Mouse (Mus musculus): ENCODE measurements at regions not wholly inside any gene's neighbourhood (a gene's known extent, or its start where the extent isn't known, plus 50 kb on each side); places are given as distances from the start of the nearest gene placed in this dataset.

DNA sequence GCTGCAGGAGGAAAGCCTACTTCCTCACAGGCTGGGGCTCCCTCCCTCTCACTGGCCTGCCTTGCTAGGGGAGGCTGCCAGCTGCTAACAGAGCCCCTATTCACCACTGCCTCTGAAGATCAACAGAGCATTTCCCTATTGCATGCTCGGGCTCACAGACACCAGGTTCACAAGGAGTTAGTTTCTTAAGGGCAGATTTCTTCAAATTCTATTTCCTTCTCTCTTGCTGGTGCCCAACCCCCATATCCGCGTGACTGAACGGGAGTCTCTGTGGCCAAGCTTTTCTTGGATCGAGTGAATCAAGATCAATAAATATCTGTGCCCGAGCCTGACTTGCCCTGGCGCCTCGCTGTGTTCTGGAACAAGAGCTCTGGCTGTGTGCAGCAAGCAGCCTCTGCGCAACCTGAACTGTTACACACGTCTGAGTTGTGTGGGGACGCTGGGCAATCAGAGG, 98.9 kb upstream of the Gdf10 start:
- H3K27ac ChIP-seq (ENCODE audit: low read depth, low read length): peak overlapping the region; percentile 40; the same call in 1 of the 2 replicates
- 0 out of 2 replicates have a peak overlapping the region, but pooled peaks have one; percentile 5 for H3K9ac ChIP-seq (ENCODE audit: low read depth, low read length)
- 20% methylated on average over 11 of the region's 11 CpGs for WGBS
- no peaks in the 10 kb centered on the region for H3K9me3 ChIP-seq (ENCODE audit: control insufficient read depth, low read length)
- peaks cover 7% of the 10 kb centered on the region for H3K4me1 ChIP-seq (ENCODE audit: control insufficient read depth, insufficient read depth, low read depth, low read length)
- H3K4me2 ChIP-seq (ENCODE audit: low read length): peak overlapping the region; percentile 32; the same call in 1 of the 2 replicates
- no peak overlapping the region for H3K4me3 ChIP-seq (ENCODE audit: low read length)
- peak; percentile 92 for ATAC-seq
- no peaks in the 10 kb centered on the region for H3K27me3 ChIP-seq (replicated peaks; ENCODE audit: control insufficient read depth, insufficient read depth, low read length)
- no peaks in the 10 kb centered on the region for H3K36me3 ChIP-seq (ENCODE audit: control insufficient read depth, insufficient read depth, low read length)

DNA sequence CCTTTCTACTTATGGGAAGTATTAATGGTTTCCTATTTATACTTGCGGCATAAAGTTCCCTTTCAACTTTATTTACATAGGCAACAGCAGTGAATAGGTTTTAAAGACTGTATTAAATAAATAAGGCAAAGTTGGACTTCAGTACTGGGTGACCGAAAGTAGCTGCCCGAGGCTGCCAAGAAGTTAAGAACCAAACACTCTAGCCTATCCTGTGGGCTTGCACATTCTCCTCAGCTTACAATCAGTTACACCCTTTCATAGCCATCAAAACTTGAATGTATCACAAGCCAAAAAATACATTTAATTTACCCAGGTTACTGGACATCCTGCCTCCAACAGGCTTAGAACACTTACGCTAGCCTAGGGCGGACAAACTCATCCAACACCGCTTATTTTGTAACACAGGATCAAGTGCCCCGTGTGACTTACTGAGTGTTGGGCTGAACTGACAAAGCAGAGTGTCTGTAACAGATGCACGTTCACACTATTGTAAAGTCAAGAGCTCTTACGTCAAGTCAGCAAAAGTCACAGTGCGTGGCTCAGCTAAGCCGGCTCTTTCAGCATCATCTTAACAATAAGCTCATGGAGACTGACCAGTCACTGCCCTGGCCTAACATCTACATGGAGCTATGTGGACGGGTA, 97.3 kb upstream of the Gdf10 start:
- ATAC-seq: no peak
- no peak overlapping the region for H3K4me3 ChIP-seq (ENCODE audit: low read length)
- H3K9me3 ChIP-seq (ENCODE audit: control insufficient read depth, low read length): no peaks in the 10 kb centered on the region
- H3K9ac ChIP-seq (ENCODE audit: low read depth, low read length): no peak overlapping the region
- 89% methylated on average over 12 of the region's 12 CpGs for WGBS
- H3K27me3 ChIP-seq (replicated peaks; ENCODE audit: control insufficient read depth, insufficient read depth, low read length): no peaks in the 10 kb centered on the region
- H3K4me1 ChIP-seq (ENCODE audit: control insufficient read depth, insufficient read depth, low read depth, low read length): peaks cover 7% of the 10 kb centered on the region
- no peaks in the 10 kb centered on the region for H3K36me3 ChIP-seq (ENCODE audit: control insufficient read depth, insufficient read depth, low read length)
- H3K27ac ChIP-seq (ENCODE audit: low read depth, low read length): no peak overlapping the region
- no peak overlapping the region for H3K4me2 ChIP-seq (ENCODE audit: low read length)

DNA sequence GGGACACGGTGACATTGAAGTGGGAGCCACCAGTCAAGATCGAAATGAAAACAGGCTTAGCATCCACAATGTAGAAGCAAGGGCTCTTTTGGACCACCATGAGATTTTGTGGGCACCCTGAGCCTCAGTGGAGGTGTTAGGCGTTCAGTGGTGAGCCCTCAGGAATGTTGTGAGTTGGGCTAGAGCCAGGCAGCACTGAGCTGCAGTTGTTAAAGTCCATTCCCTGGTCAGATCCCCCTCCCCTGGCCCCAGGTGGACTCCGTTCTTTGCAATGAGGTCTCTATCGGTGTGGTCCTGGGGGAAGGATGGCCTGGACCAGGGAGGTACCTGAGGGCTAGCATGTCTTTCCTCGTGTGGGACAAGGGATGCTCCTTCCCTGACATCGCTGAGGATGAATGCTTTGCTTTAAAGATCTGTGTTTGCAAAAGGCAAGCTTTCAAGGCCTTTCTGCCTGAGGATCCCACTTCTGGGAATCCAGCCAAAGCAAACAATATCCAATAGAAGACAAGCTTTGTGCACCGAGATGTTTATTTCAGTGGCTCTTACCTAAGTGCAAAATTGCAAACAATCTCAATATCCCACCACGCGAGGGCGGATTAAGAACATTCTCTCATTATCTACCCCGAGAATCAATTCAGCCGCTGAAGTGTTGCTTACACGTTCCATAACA, 90.6 kb upstream of the Gdf10 start:
- no peaks in the 10 kb centered on the region for H3K9me3 ChIP-seq (ENCODE audit: control insufficient read depth, low read length)
- H3K9ac ChIP-seq (ENCODE audit: low read depth, low read length): no peak overlapping the region
- no peak overlapping the region for H3K4me2 ChIP-seq (ENCODE audit: low read length)
- H3K4me3 ChIP-seq (ENCODE audit: low read length): no peak overlapping the region
- no peaks in the 10 kb centered on the region for H3K27me3 ChIP-seq (replicated peaks; ENCODE audit: control insufficient read depth, insufficient read depth, low read length)
- H3K27ac ChIP-seq (ENCODE audit: low read depth, low read length): no peak overlapping the region
- no peaks in the 10 kb centered on the region for H3K36me3 ChIP-seq (ENCODE audit: control insufficient read depth, insufficient read depth, low read length)
- no peak for ATAC-seq
- no peaks in the 10 kb centered on the region for H3K4me1 ChIP-seq (ENCODE audit: control insufficient read depth, insufficient read depth, low read depth, low read length)
- WGBS: 67% methylated on average over 14 of the region's 14 CpGs

DNA sequence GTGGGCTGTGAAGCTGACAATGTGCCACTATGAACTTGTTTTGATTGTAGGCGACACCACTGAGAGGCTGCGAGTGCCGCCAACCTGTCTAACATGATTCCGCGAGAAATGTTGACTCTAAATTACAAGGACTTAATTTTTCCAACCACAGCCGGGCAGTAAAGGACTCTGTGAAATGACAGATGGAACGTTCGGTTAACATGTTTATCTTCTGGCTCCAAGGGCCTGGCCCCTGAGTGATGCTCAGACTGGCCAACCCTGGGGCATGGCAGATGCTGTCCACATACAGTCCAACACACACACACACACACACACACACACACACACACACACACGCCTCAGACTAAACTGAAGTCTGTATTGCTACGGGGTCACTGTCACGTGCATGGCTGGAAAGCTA, 87.0 kb upstream of the Gdf10 start:
- Histone ChIP-seq H3K27ac (ENCODE audit: low read depth, low read length) (no peak overlapping the region), H3K27me3 (replicated peaks; ENCODE audit: control insufficient read depth, insufficient read depth, low read length) (no peaks in the 10 kb centered on the region), H3K4me2 (ENCODE audit: low read length) (no peak overlapping the region), H3K4me1 (ENCODE audit: control insufficient read depth, insufficient read depth, low read depth, low read length) (no peaks in the 10 kb centered on the region), H3K36me3 (ENCODE audit: control insufficient read depth, insufficient read depth, low read length) (no peaks in the 10 kb centered on the region), H3K4me3 (ENCODE audit: low read length) (no peak overlapping the region), H3K9ac (ENCODE audit: low read depth, low read length) (no peak overlapping the region), H3K9me3 (ENCODE audit: control insufficient read depth, low read length) (no peaks in the 10 kb centered on the region)
- 86% methylated on average over 11 of the region's 11 CpGs for WGBS
- no peak for ATAC-seq

- H3K4me2 ChIP-seq (ENCODE audit: low read length): no peak overlapping the region
- H3K9me3 ChIP-seq (ENCODE audit: control insufficient read depth, low read length): no peaks in the 10 kb centered on the region
- no peaks in the 10 kb centered on the region for H3K4me1 ChIP-seq (ENCODE audit: control insufficient read depth, insufficient read depth, low read depth, low read length)
- no peak for ATAC-seq
- no peak overlapping the region for H3K9ac ChIP-seq (ENCODE audit: low read depth, low read length)
- H3K4me3 ChIP-seq (ENCODE audit: low read length): no peak overlapping the region
- no peaks in the 10 kb centered on the region for H3K36me3 ChIP-seq (ENCODE audit: control insufficient read depth, insufficient read depth, low read length)
- 83% methylated on average over 6 of the region's 6 CpGs for WGBS
- H3K27me3 ChIP-seq (replicated peaks; ENCODE audit: control insufficient read depth, insufficient read depth, low read length): no peaks in the 10 kb centered on the region
- no peak overlapping the region for H3K27ac ChIP-seq (ENCODE audit: low read depth, low read length)
These were observed 81.6 kb upstream of the Gdf10 start for GRCm38 (mm10) chr14:33841821-33842220.

GRCm38 (mm10) chr14:33853499-33853898, 69.9 kb upstream of the Gdf10 start:
- no peaks in the 10 kb centered on the region for H3K27me3 ChIP-seq (replicated peaks; ENCODE audit: control insufficient read depth, insufficient read depth, low read length)

GRCm38 (mm10) chr14:33854181-33854580, 69.2 kb upstream of the Gdf10 start:
- no peak for ATAC-seq
- WGBS: 91% methylated on average over 6 of the region's 6 CpGs

More at GRCm38 (mm10) chr14:33853499-33853898, 69.9 kb upstream of the Gdf10 start:
- WGBS: 84% methylated on average over 3 of the region's 3 CpGs
- Histone ChIP-seq H3K9ac (ENCODE audit: low read depth, low read length) (no peak overlapping the region), H3K9me3 (ENCODE audit: control insufficient read depth, low read length) (no peaks in the 10 kb centered on the region), H3K36me3 (ENCODE audit: control insufficient read depth, insufficient read depth, low read length) (no peaks in the 10 kb centered on the region), H3K4me1 (ENCODE audit: control insufficient read depth, insufficient read depth, low read depth, low read length) (no peaks in the 10 kb centered on the region), H3K4me2 (ENCODE audit: low read length) (no peak overlapping the region), H3K27ac (ENCODE audit: low read depth, low read length) (no peak overlapping the region), H3K4me3 (ENCODE audit: low read length) (no peak overlapping the region)
- ATAC-seq: no peak

GRCm38 (mm10) chr14:33856992-33857391, 66.4 kb upstream of the Gdf10 start:
- H3K9ac ChIP-seq (ENCODE audit: low read depth, low read length): no peak overlapping the region
- no peaks in the 10 kb centered on the region for H3K4me1 ChIP-seq (ENCODE audit: control insufficient read depth, insufficient read depth, low read depth, low read length)
- H3K4me3 ChIP-seq (ENCODE audit: low read length): no peak overlapping the region
- no peaks in the 10 kb centered on the region for H3K27me3 ChIP-seq (replicated peaks; ENCODE audit: control insufficient read depth, insufficient read depth, low read length)
- no peaks in the 10 kb centered on the region for H3K36me3 ChIP-seq (ENCODE audit: control insufficient read depth, insufficient read depth, low read length)
- no peak overlapping the region for H3K27ac ChIP-seq (ENCODE audit: low read depth, low read length)
- H3K9me3 ChIP-seq (ENCODE audit: control insufficient read depth, low read length): no peaks in the 10 kb centered on the region
- H3K4me2 ChIP-seq (ENCODE audit: low read length): no peak overlapping the region
- no peak for ATAC-seq
- 83% methylated on average over 6 of the region's 6 CpGs for WGBS

More at GRCm38 (mm10) chr14:33854181-33854580, 69.2 kb upstream of the Gdf10 start:
- Histone ChIP-seq H3K27me3 (replicated peaks; ENCODE audit: control insufficient read depth, insufficient read depth, low read length) (no peaks in the 10 kb centered on the region), H3K4me3 (ENCODE audit: low read length) (no peak overlapping the region), H3K4me1 (ENCODE audit: control insufficient read depth, insufficient read depth, low read depth, low read length) (no peaks in the 10 kb centered on the region), H3K9ac (ENCODE audit: low read depth, low read length) (no peak overlapping the region), H3K9me3 (ENCODE audit: control insufficient read depth, low read length) (no peaks in the 10 kb centered on the region), H3K4me2 (ENCODE audit: low read length) (no peak overlapping the region), H3K36me3 (ENCODE audit: control insufficient read depth, insufficient read depth, low read length) (no peaks in the 10 kb centered on the region), H3K27ac (ENCODE audit: low read depth, low read length) (no peak overlapping the region)

- Histone ChIP-seq H3K27ac (ENCODE audit: low read depth, low read length) (no peak overlapping the region), H3K4me3 (ENCODE audit: low read length) (no peak overlapping the region), H3K9me3 (ENCODE audit: control insufficient read depth, low read length) (peaks cover 3% of the 10 kb centered on the region; the same call in 1 of the 2 replicates), H3K27me3 (replicated peaks; ENCODE audit: control insufficient read depth, insufficient read depth, low read length) (no peaks in the 10 kb centered on the region), H3K4me1 (ENCODE audit: control insufficient read depth, insufficient read depth, low read depth, low read length) (no peaks in the 10 kb centered on the region), H3K4me2 (ENCODE audit: low read length) (no peak overlapping the region), H3K9ac (ENCODE audit: low read depth, low read length) (no peak overlapping the region), H3K36me3 (ENCODE audit: control insufficient read depth, insufficient read depth, low read length) (no peaks in the 10 kb centered on the region)
- no peak for ATAC-seq
- 80% methylated on average over 1 of the region's 1 CpGs for WGBS
These were observed 58.6 kb upstream of the Gdf10 start for GRCm38 (mm10) chr14:33864796-33865195.
